Mouse (Mus musculus): ENCODE measurements around the gene N4bp3.

DNA sequence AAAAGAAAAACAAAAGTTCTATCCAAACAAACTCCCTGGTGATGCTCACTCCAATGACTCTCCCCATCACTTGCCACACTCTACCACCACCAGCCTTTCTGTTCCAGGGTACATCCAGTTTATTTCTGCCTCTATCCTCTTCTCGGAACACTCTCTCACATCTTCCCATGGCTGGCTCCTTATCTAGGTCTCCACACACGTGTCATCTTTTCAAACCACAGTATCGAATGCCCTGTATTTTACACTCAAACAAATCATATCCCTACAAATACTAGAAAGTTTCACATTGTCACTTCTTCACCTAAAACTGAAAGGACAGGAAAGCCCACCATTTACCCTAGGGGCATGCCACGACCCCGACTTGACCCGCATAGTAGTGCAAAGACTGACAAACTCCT is 15.5 kb downstream of the N4bp3 start:
- no peak for TF ChIP-seq CTCF (IDR thresholded peaks at IDR 0.05; ENCODE audit: low read depth)
- no peak for TF ChIP-seq EP300 (IDR thresholded peaks at IDR 0.05; ENCODE audit: low read depth)

Measured in liver, postnatal 0 days (tissue).